Mouse (Mus musculus): ENCODE measurements at regions not wholly inside any gene's neighbourhood (a gene's known extent, or its start where the extent isn't known, plus 50 kb on each side); places are given as distances from the start of the nearest gene placed in this dataset.

DNA sequence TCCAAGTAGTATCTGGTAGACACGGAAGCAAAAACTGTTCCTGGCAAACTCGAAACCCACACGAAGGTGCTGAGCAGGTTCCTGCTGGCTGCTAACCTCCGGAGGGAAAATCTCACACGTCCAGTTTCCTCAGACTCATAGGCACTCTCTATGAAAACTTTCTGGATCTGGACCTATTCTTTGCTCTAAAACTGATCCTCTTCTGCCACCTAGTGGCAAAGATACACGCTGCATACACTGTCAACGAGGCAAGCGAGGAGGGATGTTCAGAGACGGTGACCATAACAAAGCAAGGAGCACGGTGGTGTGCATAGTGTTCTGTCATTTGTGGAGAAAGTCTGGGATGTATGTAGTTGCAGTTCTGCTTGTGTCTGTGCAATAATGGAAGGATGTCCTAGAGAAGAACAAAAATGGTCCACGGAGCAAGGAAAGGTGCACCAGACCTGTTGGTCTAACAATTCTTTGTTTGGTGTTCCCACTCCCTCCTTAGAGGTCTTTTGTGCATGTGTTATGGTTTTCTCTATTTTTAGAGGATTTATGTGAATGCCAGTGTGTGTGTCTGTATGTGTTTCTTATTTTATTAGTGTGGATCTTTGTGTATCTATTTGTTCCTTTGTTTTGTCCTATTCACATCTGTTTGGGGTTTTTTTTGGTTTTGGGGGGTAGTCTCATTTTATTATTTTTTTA is 57.0 kb upstream of the Siglech start:
- DNase-seq (ENCODE audit: extremely low spot score, low read depth, low spot score) = peak; percentile 82
